Mouse (Mus musculus) kidney, embryonic 15.5 days (tissue): ENCODE measurements around the gene Pawr. TPM values are rescaled to one million over a fixed set of nuclear protein-coding genes. Genes with fewer than 3 reads are reported as not detected.
"Not testable (repeated sequence)": the region's sequence is repeated elsewhere in the genome, so short reads cannot be mapped to it uniquely, and the experiment has no call there.

Experiments used
- ATAC-seq: fragments of 200-750 bp; cut with Nextera tagmentation; replicated peaks from 2 replicates; pipeline ENCODE4 v1.8.0; 2017; ENCODE audit warnings: moderate TSS enrichment; ENCODE audit not compliant: low FRiP score
- H3K27ac ChIP-seq: fragments of 300-500 bp; sonication (generic); 2 replicates; pipeline ENCODE4 v1.5.1; 2015; ENCODE audit warnings: mild to moderate bottlenecking, inconsistent platforms
- H3K27me3 ChIP-seq: fragments of 300-500 bp; sonication (generic); 2 replicates; pipeline ENCODE4 v1.6.1; 2015; ENCODE audit warnings: inconsistent platforms
- H3K36me3 ChIP-seq: fragments of 300-500 bp; sonication (generic); 2 replicates; pipeline ENCODE4 v1.6.1; 2015; ENCODE audit warnings: inconsistent platforms
- H3K4me1 ChIP-seq: fragments of 300-500 bp; sonication (generic); 2 replicates; pipeline ENCODE4 v1.6.1; 2015; ENCODE audit warnings: inconsistent platforms
- H3K4me2 ChIP-seq: fragments of 300-500 bp; sonication (generic); 2 replicates; pipeline ENCODE4 v1.6.1; 2015; ENCODE audit warnings: moderate library complexity, mild to moderate bottlenecking, inconsistent platforms
- H3K4me3 ChIP-seq: fragments of 300-500 bp; sonication (generic); replicated peaks from 2 replicates; pipeline ENCODE4 v1.5.1; 2015; ENCODE audit warnings: mild to moderate bottlenecking, inconsistent platforms
- H3K9ac ChIP-seq: fragments of 300-500 bp; sonication (generic); 2 replicates; pipeline ENCODE4 v1.6.1; 2015; ENCODE audit warnings: mild to moderate bottlenecking, inconsistent platforms
- H3K9me3 ChIP-seq: fragments of 300-500 bp; sonication (generic); replicated peaks from 2 replicates; pipeline ENCODE4 v1.6.1; 2016; ENCODE audit warnings: inconsistent platforms
- WGBS: fragments of 180-500 bp; shearing (Covaris S2); methylation state at CpG from one replicate; pipeline ENCODE4 v1.1.7; 2015; ENCODE audit warnings: mixed read lengths; 5-methylcytosine and 5-hydroxymethylcytosine counted together
- polyA plus RNA-seq: library from polyadenylated mRNA; unstranded; fragments of >200 nt; fragmentation: Nextera tagmentation; extraction: Ambion mirVana; gene quantifications from 2 replicates; pipeline ENCODE4 v1.2.1, GENCODE M21; 2015

The Pawr gene
- polyA plus RNA-seq, 1 experiment from 2014 or later, result 17.5 TPM

DNA sequence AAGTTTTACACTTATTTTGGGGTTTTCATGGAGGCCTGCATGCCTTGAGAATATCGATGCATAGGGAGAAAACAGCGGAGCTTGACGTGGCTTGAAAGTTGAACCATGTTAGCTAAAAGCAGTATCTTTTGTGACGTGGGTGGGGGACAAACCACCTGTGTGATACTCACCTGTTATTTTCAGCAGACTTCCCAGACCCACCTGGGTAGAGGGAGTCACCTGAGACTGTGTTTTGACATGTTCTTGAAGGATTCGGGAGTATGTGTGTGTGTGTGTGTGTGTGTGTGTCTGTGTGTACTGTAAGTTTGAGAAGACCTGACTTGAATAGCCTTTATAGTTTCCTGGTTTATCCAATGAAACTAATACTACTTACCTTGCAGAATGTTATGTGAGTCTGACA is 7.2 kb downstream of the Pawr start:
- H3K4me1 ChIP-seq, result peaks cover 30% of the 10 kb centered on the region
- H3K4me3 ChIP-seq, result no peak overlapping the region
- no peak for ATAC-seq
- WGBS, result 92% methylated on average over 5 of the region's 5 CpGs
- peaks cover 34% of the 10 kb centered on the region for H3K36me3 ChIP-seq
- no peak overlapping the region for H3K9ac ChIP-seq
- no peak overlapping the region for H3K27ac ChIP-seq
- H3K4me2 ChIP-seq, result no peak overlapping the region
- H3K27me3 ChIP-seq, result no peaks in the 10 kb centered on the region
- no peaks in the 10 kb centered on the region for H3K9me3 ChIP-seq

DNA sequence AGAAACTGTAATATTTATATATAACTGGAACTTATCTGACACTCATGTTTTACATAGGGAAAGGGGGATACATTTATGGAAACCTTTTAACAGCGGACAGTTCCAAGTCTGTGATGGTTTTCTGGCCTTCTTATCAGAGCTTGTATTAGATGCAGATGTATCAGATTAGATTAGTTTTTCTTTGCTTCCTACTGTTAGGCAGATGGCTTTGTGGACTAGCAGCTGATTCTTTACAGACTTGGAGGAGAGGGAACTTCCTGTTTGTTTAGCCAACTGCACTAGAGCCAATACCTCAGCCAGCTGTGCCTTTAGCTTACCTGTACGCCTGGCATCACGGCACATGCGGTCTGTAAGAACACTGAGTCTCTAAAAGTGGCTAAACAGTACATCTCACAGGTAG is 8.0 kb downstream of the Pawr start:
- Histone ChIP-seq H3K36me3 (peaks cover 36% of the 10 kb centered on the region), H3K27me3 (no peaks in the 10 kb centered on the region), H3K4me1 (peaks cover 26% of the 10 kb centered on the region), H3K9ac (no peak overlapping the region), H3K9me3 (no peaks in the 10 kb centered on the region), H3K27ac (no peak overlapping the region), H3K4me2 (no peak overlapping the region), H3K4me3 (no peak overlapping the region)
- 86% methylated on average over 4 of the region's 4 CpGs for WGBS
- no peak for ATAC-seq

DNA sequence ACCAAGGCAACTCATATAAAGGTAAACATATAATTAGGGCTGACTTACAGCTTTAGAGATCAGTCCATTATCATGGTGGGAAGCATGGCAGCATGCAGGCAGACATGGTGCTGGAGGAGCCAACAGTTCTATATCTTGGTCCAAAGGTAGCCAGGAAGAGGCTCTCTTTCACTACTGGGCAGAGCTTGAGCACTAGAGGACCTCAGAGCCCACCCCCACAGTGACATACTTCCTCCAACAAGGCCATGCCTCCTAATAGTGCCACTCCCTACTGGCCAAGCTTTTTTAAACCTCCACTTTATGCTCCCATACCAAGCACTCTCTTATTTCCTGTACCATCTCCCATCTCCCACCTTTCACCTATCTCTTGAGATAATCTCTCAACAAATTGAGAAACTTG is 11.8 kb downstream of the Pawr start:
- Histone ChIP-seq H3K4me3 (no peak overlapping the region), H3K27ac (no peak overlapping the region), H3K4me1 (no peaks in the 10 kb centered on the region; the same call in 1 of the 2 replicates), H3K9me3 (peaks cover 8% of the 10 kb centered on the region; the same call in 1 of the 2 replicates), H3K27me3 (no peaks in the 10 kb centered on the region), H3K36me3 (peaks cover 44% of the 10 kb centered on the region), H3K9ac (no peak overlapping the region), H3K4me2 (no peak overlapping the region)
- no peak for ATAC-seq

DNA sequence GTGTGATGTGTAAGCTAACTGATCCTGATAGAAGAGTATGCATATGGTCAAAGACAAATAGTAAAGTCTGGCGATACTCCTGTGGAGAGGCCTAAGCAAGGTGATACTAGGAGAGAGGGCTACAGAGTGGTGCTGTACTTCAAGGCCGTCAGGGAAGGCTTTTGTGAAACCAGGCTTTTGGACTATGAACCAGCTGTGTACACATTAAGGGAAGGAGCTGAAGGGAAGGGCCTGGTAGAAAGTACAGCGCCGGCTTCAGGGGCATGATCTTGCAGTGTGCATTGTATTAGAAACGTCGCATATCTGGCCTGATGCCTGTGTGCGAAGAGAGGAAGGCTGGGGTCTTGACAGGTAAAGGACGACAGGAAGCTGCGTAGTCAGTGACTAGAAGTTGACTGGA is 13.2 kb downstream of the Pawr start:
- no peak for ATAC-seq
- H3K27ac ChIP-seq, result no peak overlapping the region

DNA sequence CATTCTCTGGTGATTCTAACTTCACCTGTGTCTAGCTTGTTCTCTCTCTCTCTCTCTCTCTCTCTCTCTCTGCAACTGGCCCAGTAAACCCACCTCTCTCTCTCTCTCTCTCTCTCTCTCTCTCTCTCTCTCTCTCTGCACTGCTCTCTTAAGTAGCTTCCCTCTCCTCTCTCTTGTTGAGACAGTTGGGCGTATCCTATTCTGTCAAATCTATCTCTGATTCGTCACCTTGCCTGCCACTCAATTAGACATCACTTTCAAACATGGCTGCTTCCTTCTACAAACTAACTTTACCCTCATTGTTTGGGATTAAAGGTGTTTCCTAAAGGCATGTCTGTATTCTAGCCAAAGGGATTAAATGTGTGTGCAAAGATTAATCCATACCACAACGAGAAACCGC is 14.4 kb downstream of the Pawr start:
- H3K4me2 ChIP-seq, H3K27ac ChIP-seq, H3K9me3 ChIP-seq, H3K4me3 ChIP-seq, H3K9ac ChIP-seq, ATAC-seq, H3K27me3 ChIP-seq, H3K4me1 ChIP-seq: not testable (repeated sequence)
- H3K36me3 ChIP-seq, result peaks cover 36% of the 10 kb centered on the region
- WGBS, result 99% methylated on average over 4 of the region's 4 CpGs

More for the DNA sequence above, 13.2 kb downstream of the Pawr start:
- Histone ChIP-seq H3K4me3 (no peak overlapping the region), H3K27me3 (no peaks in the 10 kb centered on the region), H3K4me2 (no peak overlapping the region), H3K9ac (no peak overlapping the region), H3K36me3 (peaks cover 41% of the 10 kb centered on the region), H3K4me1 (peaks cover 6% of the 10 kb centered on the region; the same call in 1 of the 2 replicates), H3K9me3 (peaks cover 8% of the 10 kb centered on the region; the same call in 1 of the 2 replicates)
- WGBS, result 90% methylated on average over 9 of the region's 9 CpGs

DNA sequence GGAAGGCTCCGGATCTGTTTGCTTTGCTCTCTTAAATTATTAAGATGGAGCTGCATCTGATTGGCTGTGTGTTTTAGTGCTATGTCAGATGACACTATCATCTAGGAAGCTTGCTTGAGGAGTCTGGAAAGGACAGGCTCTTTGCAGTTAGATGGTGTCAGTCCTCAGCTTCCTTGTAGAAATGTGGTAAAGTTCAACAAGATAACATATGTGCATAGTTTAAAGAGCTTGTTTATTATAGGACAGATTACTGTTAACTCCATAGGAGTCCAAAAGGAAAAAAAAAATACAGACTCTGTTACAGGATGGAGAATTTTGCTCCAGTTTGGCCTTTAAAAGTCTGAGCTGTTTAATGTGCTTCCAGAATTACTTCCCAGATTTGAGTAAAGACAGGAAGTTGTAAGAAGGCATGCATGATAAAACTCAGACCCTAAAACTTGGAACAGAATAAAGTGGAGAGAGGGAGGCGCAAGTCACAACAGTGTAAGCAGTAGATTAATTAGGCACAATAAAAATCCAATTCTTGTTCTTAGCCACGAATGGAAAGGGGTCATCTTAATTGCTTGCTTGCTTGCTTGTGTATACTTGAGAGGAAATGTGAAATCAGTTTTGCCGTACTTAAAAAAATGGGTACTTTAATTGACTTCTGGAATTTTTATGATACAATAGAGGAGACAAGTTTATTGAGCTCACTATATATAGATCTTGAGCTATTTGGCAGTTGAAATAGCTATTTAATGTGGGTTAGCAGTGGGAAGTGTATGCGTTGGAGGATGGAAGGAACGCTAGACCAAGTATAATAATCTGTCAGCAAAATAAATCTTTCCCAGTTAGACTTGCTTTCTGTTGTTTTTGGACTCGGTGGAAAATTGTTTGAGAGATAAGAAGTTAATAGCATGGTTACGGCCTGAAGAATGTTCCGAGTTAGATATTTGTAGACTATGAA is 18.5 kb downstream of the Pawr start:
- Histone ChIP-seq H3K27ac (peak overlapping the region; percentile 87), H3K27me3 (no peaks in the 10 kb centered on the region), H3K9me3 (peaks cover 8% of the 10 kb centered on the region; the same call in 1 of the 2 replicates), H3K4me1 (peaks cover 6% of the 10 kb centered on the region; the same call in 1 of the 2 replicates), H3K36me3 (peaks cover 11% of the 10 kb centered on the region), H3K4me2 (peak overlapping the region; percentile 14; the same call in 1 of the 2 replicates), H3K4me3 (no peak overlapping the region), H3K9ac (no peak overlapping the region)
- peak; percentile 91 for ATAC-seq
- WGBS, result 34% methylated on average over 9 of the region's 9 CpGs

DNA sequence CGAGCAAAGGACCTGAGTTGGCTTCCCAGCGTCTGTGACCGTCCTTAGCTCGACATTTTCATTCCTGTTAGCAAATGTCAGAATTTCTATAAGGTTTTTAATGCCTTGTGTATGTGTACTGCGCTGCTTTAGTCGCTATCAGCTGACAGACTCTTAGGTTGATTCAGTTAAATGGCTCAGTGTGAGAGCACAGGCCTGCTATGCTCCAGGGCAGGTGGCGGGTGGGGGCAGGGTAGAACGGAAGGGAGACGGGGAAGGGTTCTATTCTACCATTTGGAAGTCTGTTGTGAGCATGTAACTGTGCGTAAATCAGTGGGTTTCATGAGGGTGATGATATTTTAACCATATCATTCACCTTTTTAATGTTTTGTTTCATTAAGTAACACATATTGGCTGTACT is 21.0 kb downstream of the Pawr start:
- no peaks in the 10 kb centered on the region for H3K9me3 ChIP-seq
- peaks cover 6% of the 10 kb centered on the region; the same call in 1 of the 2 replicates for H3K4me1 ChIP-seq
- WGBS, result 86% methylated on average over 10 of the region's 10 CpGs
- no peak overlapping the region for H3K9ac ChIP-seq
- no peak overlapping the region for H3K27ac ChIP-seq
- no peak overlapping the region for H3K4me3 ChIP-seq
- no peak overlapping the region for H3K4me2 ChIP-seq
- H3K36me3 ChIP-seq, result peaks cover 13% of the 10 kb centered on the region
- ATAC-seq, result no peak
- H3K27me3 ChIP-seq, result no peaks in the 10 kb centered on the region

DNA sequence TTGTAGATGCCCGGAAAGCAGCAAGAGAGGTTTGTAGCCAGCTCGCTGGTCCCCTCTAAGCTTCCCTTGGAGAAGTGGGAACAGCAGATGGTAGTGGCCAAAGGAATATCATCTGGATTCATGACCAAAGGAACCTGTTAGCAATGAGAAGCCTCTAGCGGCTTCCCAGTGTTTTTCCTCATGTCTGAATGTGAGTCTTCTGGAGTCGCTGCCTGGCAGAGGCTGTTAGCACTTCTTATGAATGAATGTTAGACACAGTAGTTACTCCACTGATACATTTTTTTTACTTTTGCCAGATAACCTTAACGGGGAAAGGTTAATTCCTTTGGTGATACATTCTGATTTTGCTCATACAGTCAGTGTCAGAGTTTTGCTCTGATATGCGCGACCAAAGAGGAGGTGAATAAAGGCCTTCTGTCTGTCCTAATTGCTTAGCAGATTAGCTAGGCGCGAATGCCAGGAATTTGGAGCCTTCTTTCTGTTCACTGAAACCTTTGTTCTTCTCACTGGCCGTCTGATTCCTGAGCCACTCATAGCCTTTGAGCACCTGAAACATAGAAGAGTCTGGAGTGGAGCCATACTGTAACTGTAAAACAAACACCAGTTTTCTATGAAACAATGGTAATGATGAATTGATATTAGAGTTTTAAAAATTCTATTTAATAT is 22.9 kb downstream of the Pawr start:
- H3K27me3 ChIP-seq, result no peaks in the 10 kb centered on the region

DNA sequence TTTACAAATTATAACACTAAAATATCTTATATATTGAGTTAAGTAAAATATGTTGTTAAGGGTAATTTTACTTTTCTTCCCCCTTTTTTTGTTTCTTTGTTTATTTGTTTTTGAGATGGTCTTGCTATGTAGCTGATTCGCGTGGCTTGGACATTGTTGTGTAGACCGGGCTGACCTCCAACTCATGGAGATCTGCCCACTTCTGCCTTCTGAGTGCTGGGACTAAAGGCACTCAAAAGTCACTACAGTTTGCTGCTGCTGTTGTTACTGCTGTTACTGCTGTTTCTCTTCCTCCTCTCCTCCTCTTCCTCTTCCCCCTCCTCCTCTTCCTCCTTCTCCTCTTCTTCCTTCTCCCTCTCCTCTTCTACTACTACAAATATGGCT is 23.5 kb downstream of the Pawr start:
- Histone ChIP-seq H3K4me2 (no peak overlapping the region), H3K36me3 (peaks cover 18% of the 10 kb centered on the region), H3K9ac (no peak overlapping the region), H3K27me3 (no peaks in the 10 kb centered on the region), H3K4me1 (peaks cover 6% of the 10 kb centered on the region), H3K4me3 (no peak overlapping the region), H3K9me3 (no peaks in the 10 kb centered on the region), H3K27ac (no peak overlapping the region)
- ATAC-seq, result no peak
- WGBS, result 79% methylated on average over 3 of the region's 3 CpGs

More for the DNA sequence above, 22.9 kb downstream of the Pawr start:
- H3K4me2 ChIP-seq, result no peak overlapping the region
- WGBS, result 55% methylated on average over 10 of the region's 10 CpGs
- H3K36me3 ChIP-seq, result peaks cover 18% of the 10 kb centered on the region
- H3K9ac ChIP-seq, result no peak overlapping the region
- peaks cover 3% of the 10 kb centered on the region for H3K4me1 ChIP-seq
- ATAC-seq, result no peak
- H3K27ac ChIP-seq, result no peak overlapping the region
- H3K9me3 ChIP-seq, result no peaks in the 10 kb centered on the region
- H3K4me3 ChIP-seq, result no peak overlapping the region

DNA sequence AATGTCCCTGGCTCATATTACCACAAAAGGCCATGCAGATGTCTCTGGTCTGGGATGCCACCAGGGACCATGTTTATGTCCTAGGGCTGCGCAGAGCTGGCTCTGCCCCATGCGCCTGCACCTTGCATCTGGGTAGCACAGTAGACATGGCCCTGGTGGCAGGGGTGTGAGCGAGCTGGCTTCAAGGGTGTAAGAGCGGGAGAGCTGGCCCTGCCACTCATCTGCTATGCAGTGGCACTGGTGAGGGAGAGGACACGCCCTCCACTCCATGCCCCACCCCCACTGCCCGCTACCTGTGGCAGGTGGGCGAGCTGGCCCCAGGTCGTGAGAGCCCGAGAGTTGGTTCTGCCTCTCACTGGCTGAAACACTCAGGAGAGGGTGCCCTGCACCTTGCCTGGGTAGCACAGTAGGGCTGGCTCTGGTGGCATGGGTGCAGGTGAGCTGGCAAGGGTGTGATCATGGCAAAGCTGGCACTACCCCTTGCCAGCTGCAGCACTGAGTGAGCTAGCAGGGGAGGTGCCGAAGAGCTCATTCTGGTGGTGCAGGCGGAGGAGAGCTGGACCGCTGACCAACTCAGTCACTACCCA is 24.8 kb downstream of the Pawr start:
- Histone ChIP-seq H3K9ac (no peak overlapping the region), H3K36me3 (peaks cover 18% of the 10 kb centered on the region), H3K4me2 (no peak overlapping the region), H3K27ac (no peak overlapping the region), H3K4me3 (no peak overlapping the region), H3K4me1 (peaks cover 13% of the 10 kb centered on the region), H3K9me3 (no peaks in the 10 kb centered on the region), H3K27me3 (no peaks in the 10 kb centered on the region)
- ATAC-seq, result peak; percentile 53
- 97% methylated on average over 12 of the region's 12 CpGs for WGBS

DNA sequence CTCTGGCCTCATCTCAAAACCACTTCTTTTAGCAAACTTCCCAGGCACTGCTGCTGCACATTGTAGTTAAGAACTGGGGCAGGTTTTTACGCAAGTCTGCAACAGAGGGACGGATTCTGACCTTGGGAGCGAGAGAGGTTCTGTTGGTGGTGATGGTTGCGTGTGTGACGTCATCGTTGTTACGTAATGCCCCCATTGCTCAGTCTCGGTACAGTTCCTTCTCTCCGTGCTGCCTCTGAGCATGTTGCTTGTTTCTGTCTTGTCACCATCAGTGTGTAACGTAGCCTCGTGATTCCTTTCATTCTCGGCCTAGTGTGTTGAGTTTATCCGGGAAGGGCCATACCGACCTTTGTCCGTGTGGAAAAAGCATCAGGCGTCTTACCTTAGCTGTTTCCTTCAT is 28.1 kb downstream of the Pawr start:
- Histone ChIP-seq H3K27me3 (no peaks in the 10 kb centered on the region), H3K9me3 (peaks cover 2% of the 10 kb centered on the region; the same call in 1 of the 2 replicates), H3K4me1 (peaks cover 22% of the 10 kb centered on the region), H3K4me3 (no peak overlapping the region), H3K4me2 (no peak overlapping the region), H3K36me3 (peaks cover 22% of the 10 kb centered on the region), H3K9ac (no peak overlapping the region), H3K27ac (peak overlapping the region; percentile 71)
- no peak for ATAC-seq
- WGBS, result 67% methylated on average over 16 of the region's 16 CpGs

DNA sequence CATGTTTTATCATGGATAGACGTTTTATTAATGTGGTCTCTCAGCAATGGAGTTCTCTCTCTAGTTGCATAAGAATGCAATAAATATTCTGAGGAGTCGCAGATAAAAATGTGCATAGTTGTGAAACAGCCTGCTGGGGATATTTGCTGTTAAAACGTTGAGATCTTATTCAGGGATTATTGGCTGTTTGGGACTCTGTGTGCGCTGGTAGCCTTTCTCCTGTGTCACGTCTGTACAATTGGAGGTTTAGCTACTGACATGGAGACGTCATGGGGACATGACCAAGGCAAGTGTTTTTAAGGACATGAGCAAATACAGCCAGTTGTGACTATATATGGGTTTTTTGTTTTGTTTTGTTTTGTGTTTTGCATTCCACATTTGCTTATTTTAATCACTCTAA is 28.9 kb downstream of the Pawr start:
- WGBS, result 50% methylated on average over 6 of the region's 6 CpGs
- H3K9me3 ChIP-seq, result peaks cover 9% of the 10 kb centered on the region
- H3K27ac ChIP-seq, result peak overlapping the region; percentile 71; the same call in 1 of the 2 replicates
- no peak for ATAC-seq
- H3K9ac ChIP-seq, result no peak overlapping the region
- H3K4me3 ChIP-seq, result no peak overlapping the region
- H3K4me2 ChIP-seq, result no peak overlapping the region
- H3K36me3 ChIP-seq, result peaks cover 31% of the 10 kb centered on the region
- H3K4me1 ChIP-seq, result peaks cover 22% of the 10 kb centered on the region
- no peaks in the 10 kb centered on the region for H3K27me3 ChIP-seq
